Mouse (Mus musculus) C2C12 (cell line): ENCODE results near the gene Map4k3.

ENCODE experiments used
- CTCF ChIP-seq: IDR thresholded peaks from one replicate; pipeline ENCODE4 v1.5.1; 2011; ENCODE audit not compliant: control insufficient read depth, insufficient read depth, insufficient read length
- FOSL1 ChIP-seq: IDR thresholded peaks from one replicate; pipeline ENCODE4 v1.8.0; 2011; ENCODE audit warnings: mild to moderate bottlenecking, low read length; ENCODE audit not compliant: poor library complexity, insufficient read depth, severe bottlenecking
- MAX ChIP-seq: IDR thresholded peaks from one replicate; pipeline ENCODE4 v1.6.1; 2011; ENCODE audit warnings: mild to moderate bottlenecking, control low read depth
- USF1 ChIP-seq: IDR thresholded peaks from one replicate; pipeline ENCODE4 v1.6.1; 2011; ENCODE audit warnings: low read depth, mild to moderate bottlenecking, control low read depth, moderate library complexity

DNA sequence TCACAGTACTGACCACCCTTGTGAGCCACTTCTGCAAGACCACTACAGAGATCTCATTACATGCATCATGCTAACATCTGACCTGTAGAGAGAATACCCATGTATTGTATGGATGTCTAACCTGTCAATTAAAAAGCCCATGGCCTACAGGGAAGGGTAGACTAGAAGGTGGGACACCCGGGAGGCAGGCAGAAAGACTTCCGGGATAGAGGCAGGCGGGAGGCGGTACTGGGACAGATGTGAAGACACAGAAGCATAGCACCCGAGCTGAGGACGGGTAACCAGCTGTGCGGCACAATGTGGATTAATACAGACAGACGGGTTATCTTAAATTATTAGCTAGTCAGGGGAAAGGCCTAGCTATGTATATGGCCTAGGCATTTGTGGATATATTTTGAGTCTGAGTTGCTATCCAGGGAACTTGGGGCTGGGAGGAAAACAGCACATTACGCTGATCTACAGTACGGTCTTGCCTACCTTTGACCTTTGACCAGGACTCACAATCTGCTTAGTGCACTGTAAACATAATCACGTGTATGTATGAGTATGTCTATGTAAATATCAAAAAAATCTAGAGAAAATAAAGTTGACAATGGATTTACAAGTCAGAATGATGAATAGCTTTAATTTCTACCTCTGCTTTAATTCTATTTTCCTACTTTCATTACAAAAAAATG, 51.3 kb downstream of the Map4k3 start:
- TF ChIP-seq CTCF: no peak
- no peak for TF ChIP-seq USF1
- TF ChIP-seq FOSL1: no peak
- no peak for TF ChIP-seq MAX
